Mouse (Mus musculus): ENCODE measurements around the gene Slc2a9. TPM values are rescaled to one million over a fixed set of nuclear protein-coding genes. Genes with fewer than 3 reads are reported as not detected.

The Slc2a9 gene
- polyA plus RNA-seq, 1 experiment = 3.2 TPM

DNA sequence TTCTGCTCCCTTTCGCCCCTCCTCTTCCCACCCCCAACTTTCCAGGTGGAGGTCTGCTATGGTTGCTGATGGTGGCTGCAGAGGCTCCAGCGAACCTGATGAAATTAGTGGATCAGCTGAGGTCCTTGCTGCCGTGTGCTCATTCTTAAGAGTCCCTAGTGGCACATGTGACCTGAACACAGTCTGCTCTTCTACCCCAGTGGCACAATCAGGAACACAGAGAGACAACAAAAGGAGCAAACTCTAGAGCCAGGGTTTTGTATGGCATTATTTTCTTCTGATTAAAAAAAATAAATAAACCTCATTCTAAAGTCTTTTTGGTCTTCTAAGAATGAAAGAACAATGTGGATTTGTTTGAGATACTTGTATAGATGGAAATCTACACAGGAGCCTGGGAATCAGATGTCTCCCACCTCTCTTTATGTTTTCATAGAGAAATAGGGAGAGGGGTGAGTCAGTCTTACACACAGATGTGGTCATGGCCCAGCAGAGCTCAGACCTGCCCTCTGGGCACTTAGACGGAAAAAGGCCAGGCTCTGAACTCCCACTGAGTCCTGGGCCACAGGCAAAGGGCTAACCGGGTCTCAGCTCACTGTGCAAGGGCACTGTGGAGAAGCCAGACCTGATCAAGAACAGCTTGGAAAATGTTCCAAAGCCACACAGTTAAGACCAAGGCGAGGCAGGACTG lies 1.9 kb upstream of the Slc2a9 start:
- no peak for DNase-seq (ENCODE audit: low read depth in 1 of 2, low spot score in 2 of 2)
- Histone ChIP-seq H3K4me1 (ENCODE audit: control insufficient read depth, insufficient read depth, insufficient read length) (peaks cover 3% of the 10 kb centered on the region; the same call in 1 of the 2 replicates), H3K27me3 (ENCODE audit: control insufficient read depth, insufficient read depth, low read length) (no peaks in the 10 kb centered on the region), H3K36me3 (ENCODE audit: control insufficient read depth, insufficient read depth, low read length) (no peaks in the 10 kb centered on the region), H3K27ac (ENCODE audit: insufficient read depth, low read length) (no peak overlapping the region), H3K4me3 (ENCODE audit: extremely low read depth, insufficient read depth, insufficient read length) (no peak overlapping the region)
- WGBS = 54% methylated on average over 6 of the region's 6 CpGs
- TF ChIP-seq CTCF (IDR thresholded peaks at IDR 0.05; ENCODE audit: extremely low read depth, insufficient read depth, insufficient read length, insufficient replicate concordance) (no peak), POLR2A (IDR thresholded peaks at IDR 0.05; ENCODE audit: low read depth, low read length) (no peak)

DNA sequence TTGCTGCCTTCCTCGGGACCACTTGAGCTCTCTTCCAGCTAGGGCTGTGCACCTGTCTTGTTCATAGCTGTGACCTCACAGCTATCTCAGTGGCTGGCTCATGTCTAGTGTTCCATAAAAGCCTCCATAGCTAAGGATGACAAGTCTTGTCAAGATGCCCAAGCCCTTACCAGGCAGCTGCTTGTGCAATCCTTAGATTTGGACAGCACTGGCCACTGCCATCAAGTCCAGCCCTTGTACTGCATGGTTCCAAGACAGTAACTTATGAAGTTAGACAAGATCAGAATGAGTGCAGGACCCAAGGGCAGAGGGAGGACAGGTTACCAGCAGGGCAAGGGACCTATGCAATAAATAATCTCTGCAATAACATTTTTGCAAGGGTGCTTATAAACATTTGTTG lies 1.2 kb upstream of the Slc2a9 start:
- TF ChIP-seq POLR2A (IDR thresholded peaks at IDR 0.05; ENCODE audit: low read depth, low read length) = no peak
- no peak for TF ChIP-seq CTCF (IDR thresholded peaks at IDR 0.05; ENCODE audit: extremely low read depth, insufficient read depth, insufficient read length, insufficient replicate concordance)
- Histone ChIP-seq H3K36me3 (ENCODE audit: control insufficient read depth, insufficient read depth, low read length) (no peaks in the 10 kb centered on the region), H3K4me1 (ENCODE audit: control insufficient read depth, insufficient read depth, insufficient read length) (peaks cover 3% of the 10 kb centered on the region; the same call in 1 of the 2 replicates), H3K4me3 (ENCODE audit: extremely low read depth, insufficient read depth, insufficient read length) (no peak overlapping the region), H3K27ac (ENCODE audit: insufficient read depth, low read length) (no peak overlapping the region), H3K27me3 (ENCODE audit: control insufficient read depth, insufficient read depth, low read length) (no peaks in the 10 kb centered on the region)
- WGBS = 89% methylated on average over 1 of the region's 1 CpGs
- DNase-seq (ENCODE audit: low read depth in 1 of 2, low spot score in 2 of 2) = no peak

DNA sequence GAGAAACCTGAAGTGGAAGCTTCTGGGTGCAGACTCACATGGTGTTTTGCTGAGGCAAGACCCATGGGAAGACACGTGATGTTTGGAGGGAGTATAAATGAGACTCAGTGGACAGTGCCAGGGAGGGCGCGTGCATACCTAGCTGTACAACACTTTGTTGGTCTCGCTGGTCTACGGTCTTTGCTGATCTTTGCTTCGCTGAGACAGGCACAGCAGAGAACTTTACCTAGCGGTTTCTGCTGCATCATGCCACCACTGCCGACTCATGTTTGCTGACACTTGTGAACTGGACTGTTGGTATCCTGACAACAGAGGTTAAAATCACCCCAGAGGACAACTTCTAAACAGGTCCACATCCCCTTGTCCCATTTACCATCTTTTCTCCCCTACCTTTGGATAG lies 2.9 kb downstream of the Slc2a9 start:
- H3K27ac ChIP-seq (ENCODE audit: insufficient read depth, low read length) = no peak overlapping the region
- no peak overlapping the region for H3K4me3 ChIP-seq (ENCODE audit: extremely low read depth, insufficient read depth, insufficient read length)
- peaks cover 4% of the 10 kb centered on the region; the same call in 1 of the 2 replicates for H3K4me1 ChIP-seq (ENCODE audit: control insufficient read depth, insufficient read depth, insufficient read length)
- 78% methylated on average over 8 of the region's 8 CpGs for WGBS
- H3K36me3 ChIP-seq (ENCODE audit: control insufficient read depth, insufficient read depth, low read length) = no peaks in the 10 kb centered on the region
- no peaks in the 10 kb centered on the region for H3K27me3 ChIP-seq (ENCODE audit: control insufficient read depth, insufficient read depth, low read length)
- no peak for DNase-seq (ENCODE audit: low read depth in 1 of 2, low spot score in 2 of 2)
- TF ChIP-seq POLR2A (IDR thresholded peaks at IDR 0.05; ENCODE audit: low read depth, low read length) = no peak
- no peak for TF ChIP-seq CTCF (IDR thresholded peaks at IDR 0.05; ENCODE audit: extremely low read depth, insufficient read depth, insufficient read length, insufficient replicate concordance)

DNA sequence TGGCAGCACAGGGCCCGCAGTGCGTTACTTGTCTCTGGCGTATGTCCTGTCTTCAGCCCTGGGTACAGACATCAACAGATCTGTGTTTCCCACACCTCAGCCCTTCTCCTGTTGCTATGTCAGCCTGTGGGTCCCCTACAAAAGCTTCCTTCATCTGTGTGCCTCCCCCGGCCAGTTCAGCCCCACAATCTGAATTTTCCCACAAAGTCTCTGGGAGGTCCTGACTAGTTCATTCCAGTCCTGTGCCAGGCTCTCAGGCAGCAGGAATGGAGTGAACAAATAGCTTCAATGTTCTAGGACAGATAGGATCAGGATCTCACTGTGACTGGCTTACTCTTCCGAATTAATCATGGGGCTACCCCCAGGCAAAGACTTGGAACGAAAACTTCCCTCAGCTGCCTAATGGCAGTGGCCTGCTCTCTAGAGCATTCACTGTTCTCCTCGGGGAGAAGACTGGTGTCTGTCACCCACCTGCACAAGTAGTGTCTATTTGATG lies 3.6 kb downstream of the Slc2a9 start:
- DNase-seq (ENCODE audit: low read depth in 1 of 2, low spot score in 2 of 2) = no peak

DNA sequence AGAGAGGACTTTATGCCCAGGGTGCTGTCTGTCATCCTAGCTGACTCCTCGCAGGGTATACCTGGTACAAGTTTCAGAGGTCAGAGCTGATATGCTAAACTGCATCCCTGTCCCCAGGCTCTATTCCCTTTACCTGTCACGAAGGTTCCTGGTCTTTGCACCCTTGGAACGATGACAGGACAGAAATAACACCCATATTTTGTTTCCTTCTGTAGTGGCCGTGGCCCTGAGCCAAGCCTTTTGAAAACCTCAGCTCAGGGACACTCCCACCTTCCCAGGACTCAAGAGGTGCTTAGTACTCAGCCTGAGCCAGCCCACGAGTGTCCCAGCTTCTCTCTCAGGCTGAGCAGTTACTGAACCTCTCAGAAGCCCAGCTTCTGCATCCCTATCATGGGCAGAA lies 4.5 kb downstream of the Slc2a9 start:
- TF ChIP-seq POLR2A (IDR thresholded peaks at IDR 0.05; ENCODE audit: low read depth, low read length) = no peak
- WGBS = 51% methylated on average over 5 of the region's 5 CpGs
- Histone ChIP-seq H3K4me1 (ENCODE audit: control insufficient read depth, insufficient read depth, insufficient read length) (0 out of 2 replicates have a peak, but pooled peaks cover 3% of the 10 kb centered on the region), H3K4me3 (ENCODE audit: extremely low read depth, insufficient read depth, insufficient read length) (no peak overlapping the region), H3K36me3 (ENCODE audit: control insufficient read depth, insufficient read depth, low read length) (no peaks in the 10 kb centered on the region), H3K27me3 (ENCODE audit: control insufficient read depth, insufficient read depth, low read length) (no peaks in the 10 kb centered on the region), H3K27ac (ENCODE audit: insufficient read depth, low read length) (no peak overlapping the region)
- no peak for DNase-seq (ENCODE audit: low read depth in 1 of 2, low spot score in 2 of 2)

More for the DNA sequence above, 3.6 kb downstream of the Slc2a9 start:
- no peak overlapping the region for H3K4me3 ChIP-seq (ENCODE audit: extremely low read depth, insufficient read depth, insufficient read length)
- no peaks in the 10 kb centered on the region for H3K36me3 ChIP-seq (ENCODE audit: control insufficient read depth, insufficient read depth, low read length)
- 0 out of 2 replicates have a peak, but pooled peaks cover 3% of the 10 kb centered on the region for H3K4me1 ChIP-seq (ENCODE audit: control insufficient read depth, insufficient read depth, insufficient read length)
- 73% methylated on average over 7 of the region's 7 CpGs for WGBS
- TF ChIP-seq POLR2A (IDR thresholded peaks at IDR 0.05; ENCODE audit: low read depth, low read length) (no peak), CTCF (IDR thresholded peaks at IDR 0.05; ENCODE audit: extremely low read depth, insufficient read depth, insufficient read length, insufficient replicate concordance) (no peak)
- H3K27ac ChIP-seq (ENCODE audit: insufficient read depth, low read length) = no peak overlapping the region
- no peaks in the 10 kb centered on the region for H3K27me3 ChIP-seq (ENCODE audit: control insufficient read depth, insufficient read depth, low read length)

DNA sequence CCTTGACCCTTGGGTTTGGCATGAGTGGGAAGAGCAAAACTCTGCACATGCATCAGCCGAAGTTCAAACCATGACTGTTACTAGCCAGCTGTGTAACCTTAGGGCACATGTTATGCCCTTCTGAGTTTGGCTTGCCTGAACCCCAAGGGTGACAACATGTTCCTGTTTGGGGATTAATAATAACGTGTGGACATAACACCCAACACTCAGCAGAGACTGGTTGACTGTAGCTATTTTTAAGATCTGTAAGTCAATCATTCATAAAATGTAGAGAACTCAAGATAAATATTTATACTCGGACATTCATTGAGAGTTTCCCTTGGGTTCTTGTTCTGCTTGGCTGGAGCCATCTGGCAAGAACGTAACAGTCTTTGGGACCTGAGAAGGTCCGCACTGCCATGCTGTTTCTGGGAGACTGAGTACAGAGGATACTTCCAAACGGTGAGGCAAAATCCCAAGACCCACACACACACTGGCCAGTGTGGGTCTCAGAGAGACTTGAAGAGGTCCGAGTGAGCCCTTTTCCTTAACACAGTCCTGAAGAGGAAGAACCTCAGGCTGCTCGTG lies 6.4 kb downstream of the Slc2a9 start:
- no peak for TF ChIP-seq POLR2A (IDR thresholded peaks at IDR 0.05; ENCODE audit: low read depth, low read length)
- Histone ChIP-seq H3K27ac (ENCODE audit: insufficient read depth, low read length) (no peak overlapping the region), H3K4me3 (ENCODE audit: extremely low read depth, insufficient read depth, insufficient read length) (no peak overlapping the region), H3K4me1 (ENCODE audit: control insufficient read depth, insufficient read depth, insufficient read length) (0 out of 2 replicates have a peak, but pooled peaks cover 3% of the 10 kb centered on the region), H3K36me3 (ENCODE audit: control insufficient read depth, insufficient read depth, low read length) (no peaks in the 10 kb centered on the region), H3K27me3 (ENCODE audit: control insufficient read depth, insufficient read depth, low read length) (no peaks in the 10 kb centered on the region)
- WGBS = 42% methylated on average over 8 of the region's 8 CpGs
- no peak for DNase-seq (ENCODE audit: low read depth in 1 of 2, low spot score in 2 of 2)

DNA sequence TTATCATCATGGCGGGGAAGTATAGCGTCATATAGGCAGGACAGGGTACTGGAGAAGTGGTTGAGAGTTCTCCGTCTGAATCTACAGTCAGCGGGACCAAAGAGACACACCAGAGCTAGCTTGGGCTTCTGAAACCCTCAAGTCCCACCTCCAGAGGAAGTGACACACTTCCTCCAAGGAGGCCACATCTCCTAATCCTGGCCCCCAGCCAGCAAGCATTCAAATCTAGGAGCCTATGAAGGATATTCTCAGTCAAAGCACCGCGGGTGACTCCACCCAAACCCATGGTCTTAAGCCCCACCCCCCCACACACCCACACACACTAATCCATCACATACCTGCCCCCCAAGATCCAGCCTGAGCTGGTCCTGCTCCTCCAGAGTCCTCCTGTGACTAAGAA lies 9.1 kb downstream of the Slc2a9 start:
- 72% methylated on average over 6 of the region's 6 CpGs for WGBS
- no peak for DNase-seq (ENCODE audit: low read depth in 1 of 2, low spot score in 2 of 2)
- H3K27me3 ChIP-seq (ENCODE audit: control insufficient read depth, insufficient read depth, low read length) = no peaks in the 10 kb centered on the region
- H3K36me3 ChIP-seq (ENCODE audit: control insufficient read depth, insufficient read depth, low read length) = no peaks in the 10 kb centered on the region
- H3K27ac ChIP-seq (ENCODE audit: insufficient read depth, low read length) = no peak overlapping the region
- no peak for TF ChIP-seq CTCF (IDR thresholded peaks at IDR 0.05; ENCODE audit: extremely low read depth, insufficient read depth, insufficient read length, insufficient replicate concordance)
- no peak for TF ChIP-seq POLR2A (IDR thresholded peaks at IDR 0.05; ENCODE audit: low read depth, low read length)
- 0 out of 2 replicates have a peak, but pooled peaks cover 3% of the 10 kb centered on the region for H3K4me1 ChIP-seq (ENCODE audit: control insufficient read depth, insufficient read depth, insufficient read length)
- H3K4me3 ChIP-seq (ENCODE audit: extremely low read depth, insufficient read depth, insufficient read length) = no peak overlapping the region

All from spleen, adult 2 months (tissue).